Mouse (Mus musculus): ENCODE results near the gene Slc25a11. TPM values are rescaled to one million over a fixed set of nuclear protein-coding genes. Genes with fewer than 3 reads are reported as not detected.
A peak's percentile ranks its signal among the peaks of the same experiment; 100 is the strongest.

Gene Slc25a11
- total RNA-seq, 1 experiment from 2014 or later: 42.9 TPM

GRCm38 (mm10) chr11:70669582-70670345, 22.5 kb upstream of the Slc25a11 start:
- peak; percentile 35 to 38; a peak in 3 of 4 replicates for ATAC-seq (replicated peaks in 1 of 2; ENCODE audit: insufficient read depth in 1 of 2, low FRiP score in 2 of 2, low TSS enrichment in 1 of 2, low read depth in 1 of 2, poor library complexity in 2 of 2, severe bottlenecking in 2 of 2)

- ATAC-seq (replicated peaks in 1 of 2; ENCODE audit: insufficient read depth in 1 of 2, low FRiP score in 2 of 2, low TSS enrichment in 1 of 2, low read depth in 1 of 2, poor library complexity in 2 of 2, severe bottlenecking in 2 of 2): peak; percentile 88 to 91
These were observed 21.7 kb upstream of the Slc25a11 start, which contains the start of gene Spag7 for GRCm38 (mm10) chr11:70668771-70669505. TSS of gene Spag7 (minus strand) at chr11:70669416.

DNA sequence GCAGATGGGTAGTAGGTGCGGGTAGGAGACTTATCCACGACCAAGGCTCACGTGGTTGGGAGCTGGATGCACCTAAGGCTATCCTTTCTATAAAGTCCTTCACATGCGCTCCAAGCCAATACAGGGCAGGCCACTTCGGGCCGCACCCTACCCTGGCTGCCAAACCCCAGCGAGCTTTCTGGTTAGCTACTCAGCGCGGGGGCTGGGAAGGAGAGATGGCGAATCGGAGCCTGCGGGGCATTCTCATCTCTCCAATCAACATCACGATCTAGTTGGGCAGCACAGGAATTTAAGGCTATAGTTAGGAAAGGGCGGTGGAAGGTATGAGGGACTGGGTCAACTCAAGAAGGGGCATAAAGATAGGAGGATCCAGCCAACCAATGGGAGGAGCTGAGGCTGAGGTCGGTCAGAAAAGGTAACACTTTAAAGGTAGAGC, 21.1 kb upstream of the Slc25a11 start:
- ATAC-seq (replicated peaks in 1 of 2; ENCODE audit: insufficient read depth in 1 of 2, low FRiP score in 2 of 2, low TSS enrichment in 1 of 2, low read depth in 1 of 2, poor library complexity in 2 of 2, severe bottlenecking in 2 of 2): no peak

GRCm38 (mm10) chr11:70667271-70668150, 20.2 kb upstream of the Slc25a11 start:
- ATAC-seq (replicated peaks in 1 of 2; ENCODE audit: insufficient read depth in 1 of 2, low FRiP score in 2 of 2, low TSS enrichment in 1 of 2, low read depth in 1 of 2, poor library complexity in 2 of 2, severe bottlenecking in 2 of 2): no peak

DNA sequence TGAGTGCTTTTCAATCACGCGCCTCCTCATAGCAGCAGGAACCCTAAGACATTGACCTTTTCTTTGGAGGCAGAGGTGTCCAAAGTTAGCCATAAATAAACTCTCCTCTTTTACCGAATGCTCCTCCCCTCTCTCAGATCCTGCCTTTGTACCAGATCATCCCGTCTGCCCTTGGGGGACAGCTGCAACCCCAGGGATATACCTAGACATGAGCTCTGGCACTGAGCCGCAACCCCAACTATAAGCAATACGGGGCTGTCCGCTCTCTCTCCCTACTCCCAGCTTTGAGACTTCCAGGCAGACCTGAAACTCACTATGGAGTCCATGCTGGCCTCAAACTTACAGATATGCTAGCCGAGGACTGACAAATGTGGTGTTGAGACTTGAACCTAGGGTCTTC, 19.4 kb upstream of the Slc25a11 start:
- no peak for ATAC-seq (replicated peaks in 1 of 2; ENCODE audit: insufficient read depth in 1 of 2, low FRiP score in 2 of 2, low TSS enrichment in 1 of 2, low read depth in 1 of 2, poor library complexity in 2 of 2, severe bottlenecking in 2 of 2)

- no peak for ATAC-seq (replicated peaks in 1 of 2; ENCODE audit: insufficient read depth in 1 of 2, low FRiP score in 2 of 2, low TSS enrichment in 1 of 2, low read depth in 1 of 2, poor library complexity in 2 of 2, severe bottlenecking in 2 of 2)
These were observed 17.5 kb upstream of the Slc25a11 start for GRCm38 (mm10) chr11:70664741-70665140.

GRCm38 (mm10) chr11:70663957-70664356, 16.7 kb upstream of the Slc25a11 start:
- no peak for ATAC-seq (replicated peaks in 1 of 2; ENCODE audit: insufficient read depth in 1 of 2, low FRiP score in 2 of 2, low TSS enrichment in 1 of 2, low read depth in 1 of 2, poor library complexity in 2 of 2, severe bottlenecking in 2 of 2)

GRCm38 (mm10) chr11:70663101-70663500, 15.8 kb upstream of the Slc25a11 start:
- ATAC-seq (replicated peaks in 1 of 2; ENCODE audit: insufficient read depth in 1 of 2, low FRiP score in 2 of 2, low TSS enrichment in 1 of 2, low read depth in 1 of 2, poor library complexity in 2 of 2, severe bottlenecking in 2 of 2): no peak

- no peak for ATAC-seq (replicated peaks in 1 of 2; ENCODE audit: insufficient read depth in 1 of 2, low FRiP score in 2 of 2, low TSS enrichment in 1 of 2, low read depth in 1 of 2, poor library complexity in 2 of 2, severe bottlenecking in 2 of 2)
These were observed 13.3 kb upstream of the Slc25a11 start for GRCm38 (mm10) chr11:70660571-70660970.

- ATAC-seq (replicated peaks in 1 of 2; ENCODE audit: insufficient read depth in 1 of 2, low FRiP score in 2 of 2, low TSS enrichment in 1 of 2, low read depth in 1 of 2, poor library complexity in 2 of 2, severe bottlenecking in 2 of 2): no peak
These were observed 11.7 kb upstream of the Slc25a11 start for GRCm38 (mm10) chr11:70658942-70659341.

- no peak for ATAC-seq (replicated peaks in 1 of 2; ENCODE audit: insufficient read depth in 1 of 2, low FRiP score in 2 of 2, low TSS enrichment in 1 of 2, low read depth in 1 of 2, poor library complexity in 2 of 2, severe bottlenecking in 2 of 2)
These were observed 11.2 kb upstream of the Slc25a11 start for GRCm38 (mm10) chr11:70658521-70658920.

DNA sequence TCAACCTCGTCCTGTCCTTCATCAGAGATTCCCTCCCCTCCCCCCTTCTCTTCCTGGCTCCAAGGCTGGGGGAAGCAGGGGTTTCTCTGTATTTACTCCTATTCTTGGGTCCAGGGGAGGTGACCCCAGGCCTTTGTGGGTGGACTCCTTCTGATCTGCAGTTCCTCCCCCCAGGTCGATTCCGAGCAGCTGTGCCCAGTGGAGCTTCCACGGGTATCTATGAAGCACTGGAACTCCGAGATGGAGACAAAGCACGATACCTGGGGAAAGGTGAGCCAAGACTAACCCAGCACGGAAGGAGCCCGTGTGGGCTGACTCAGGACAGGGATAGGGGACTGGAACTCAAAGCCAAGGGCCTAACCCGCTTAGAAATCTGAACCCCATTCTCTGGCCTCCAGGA, 10.7 kb upstream of the Slc25a11 start:
- no peak for ATAC-seq (replicated peaks in 1 of 2; ENCODE audit: insufficient read depth in 1 of 2, low FRiP score in 2 of 2, low TSS enrichment in 1 of 2, low read depth in 1 of 2, poor library complexity in 2 of 2, severe bottlenecking in 2 of 2)

DNA sequence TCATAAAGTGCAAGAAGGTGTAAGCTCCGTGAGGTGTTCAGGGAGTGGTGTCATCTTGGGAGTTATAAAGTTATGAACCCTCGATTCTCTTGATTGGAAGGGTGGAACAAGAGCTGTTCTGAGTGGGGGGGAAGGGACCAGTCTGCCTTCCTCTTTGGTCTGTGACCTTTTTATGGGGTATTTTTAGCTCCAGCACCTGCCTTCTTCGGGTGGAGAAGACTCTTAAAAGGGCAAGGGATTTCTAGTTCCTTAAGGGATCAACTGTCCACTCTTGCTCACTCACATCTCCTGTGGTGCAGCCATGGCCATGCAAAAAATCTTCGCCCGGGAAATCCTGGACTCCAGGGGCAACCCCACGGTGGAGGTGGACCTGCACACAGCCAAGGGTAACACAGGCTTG, 10.3 kb upstream of the Slc25a11 start:
- no peak for ATAC-seq (replicated peaks in 1 of 2; ENCODE audit: insufficient read depth in 1 of 2, low FRiP score in 2 of 2, low TSS enrichment in 1 of 2, low read depth in 1 of 2, poor library complexity in 2 of 2, severe bottlenecking in 2 of 2)

DNA sequence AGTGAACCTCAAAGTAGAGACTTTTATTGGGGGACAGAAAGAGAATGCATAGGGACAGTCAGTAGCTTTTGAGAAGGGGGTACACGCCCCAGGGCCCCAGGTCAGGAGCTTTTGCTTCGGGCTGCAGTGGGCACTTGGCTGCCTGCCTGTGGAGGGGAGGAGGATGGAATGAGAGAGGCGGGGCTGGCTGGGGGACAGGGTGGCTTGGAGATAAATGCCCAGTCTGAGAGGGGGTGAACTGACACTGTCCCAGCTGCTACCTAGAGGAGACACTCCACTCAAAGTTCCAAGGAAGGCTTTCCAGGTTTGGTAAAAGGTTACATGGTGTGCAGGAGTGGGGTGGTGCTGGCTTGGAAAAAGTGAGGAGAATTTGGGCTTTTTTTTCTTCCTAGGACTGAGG, 9.7 kb upstream of the Slc25a11 start, which contains the start of gene Eno3:
Eno3 (plus strand) TSS at position 239 of the 400 bp plus-strand sequence.
- ATAC-seq (replicated peaks in 1 of 2; ENCODE audit: insufficient read depth in 1 of 2, low FRiP score in 2 of 2, low TSS enrichment in 1 of 2, low read depth in 1 of 2, poor library complexity in 2 of 2, severe bottlenecking in 2 of 2): no peak

DNA sequence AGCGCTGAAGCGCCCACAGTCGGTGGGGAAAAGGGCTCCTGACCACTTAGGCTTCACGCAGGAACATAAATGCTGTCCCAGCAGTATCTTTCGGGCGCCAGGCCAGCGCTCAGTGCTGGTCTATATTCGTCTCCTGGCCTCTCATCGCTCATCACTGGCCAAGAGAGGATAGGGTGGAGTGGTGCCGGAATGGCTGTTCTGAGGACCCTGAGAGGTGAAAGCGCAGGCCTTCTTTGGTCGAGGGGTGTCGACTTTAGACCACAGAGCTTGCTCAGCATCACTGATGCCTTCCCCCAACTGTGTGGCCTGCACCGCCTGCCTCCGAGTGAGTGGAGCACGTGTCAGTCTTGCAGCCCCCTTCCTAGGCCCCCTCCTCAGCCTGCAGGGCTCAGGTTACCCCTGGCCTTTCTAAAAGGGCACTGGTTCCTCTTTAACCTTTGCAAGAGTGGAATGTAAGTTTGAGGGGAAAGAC, 9.2 kb upstream of the Slc25a11 start:
- no peak for ATAC-seq (replicated peaks in 1 of 2; ENCODE audit: insufficient read depth in 1 of 2, low FRiP score in 2 of 2, low TSS enrichment in 1 of 2, low read depth in 1 of 2, poor library complexity in 2 of 2, severe bottlenecking in 2 of 2)

DNA sequence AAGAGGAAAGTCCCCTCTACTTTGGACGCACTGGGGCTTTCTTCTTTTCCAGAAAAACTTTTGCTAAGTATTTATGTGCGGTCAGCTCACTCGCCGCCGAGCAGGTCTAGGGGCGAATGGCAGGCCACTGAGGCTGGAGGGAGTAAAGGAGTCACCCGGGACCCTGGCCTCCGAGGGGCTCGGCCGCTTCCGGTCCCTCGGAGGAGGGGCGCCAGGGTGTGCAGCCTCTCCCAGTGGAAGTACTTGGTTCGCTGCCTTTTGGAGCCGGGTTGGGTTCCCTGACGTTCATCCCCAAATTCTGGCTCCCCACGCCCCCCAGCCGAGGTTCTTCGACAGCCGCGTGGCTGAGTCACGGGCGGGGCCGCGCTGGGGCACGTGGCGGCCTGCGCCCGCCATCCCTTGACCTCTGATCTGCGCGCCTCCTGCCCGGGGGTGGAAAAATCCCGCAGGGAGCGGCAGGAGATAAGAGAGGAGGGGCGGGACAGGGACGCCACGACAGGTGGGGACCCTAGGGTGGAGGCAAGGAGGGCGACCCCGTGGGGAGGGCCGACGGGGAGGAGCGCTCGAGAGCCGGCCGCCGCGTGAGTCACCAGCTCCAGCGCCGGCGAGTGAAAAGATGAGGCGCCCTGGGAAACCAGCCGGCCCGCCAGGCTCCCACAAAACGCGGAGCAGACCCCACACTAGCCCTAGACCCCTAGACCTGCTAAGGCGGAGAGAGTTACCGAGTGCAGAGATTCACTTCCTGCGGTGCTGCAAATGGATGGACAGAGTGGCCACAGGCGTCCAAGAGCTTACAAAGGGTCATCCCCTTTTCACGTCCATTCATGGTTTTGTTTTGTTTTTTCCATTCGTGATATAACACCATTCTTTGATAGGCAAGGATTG, 8.5 kb upstream of the Slc25a11 start:
- ATAC-seq (replicated peaks in 1 of 2; ENCODE audit: insufficient read depth in 1 of 2, low FRiP score in 2 of 2, low TSS enrichment in 1 of 2, low read depth in 1 of 2, poor library complexity in 2 of 2, severe bottlenecking in 2 of 2): no peak
